9 mouse cellular contexts compared by ENCODE assay signal in genomic region chr19:14873986-14874385, GRCm38 (mm10).
"Had no signal": no experiment of that assay in that cellular context is flagged by ENCODE, and none has a peak within 500 bp of the region (broad histone marks: within the 10 kb centered on the region; RNA-seq: fewer than 3 reads in every experiment).

No protein-coding gene starts in this region.

- ATAC-seq: midbrain, embryonic 16.5 days had no signal

- DNase-seq: lung, adult 18-20 months; lung, embryonic 14.5 days; lung, postnatal 10 days; lung, postnatal 4 days; midbrain, embryonic 14.5 days; right cerebral cortex, postnatal 14 days; thymus, adult 2 months; thymus, postnatal 25 days had no signal
